Mouse (Mus musculus): ENCODE results near the gene Trpv4. TPM values are rescaled to one million over a fixed set of nuclear protein-coding genes. Genes with fewer than 3 reads are reported as not detected.

Gene Trpv4
- polyA plus RNA-seq, 1 experiment from 2014 or later: 88.3 TPM

DNA sequence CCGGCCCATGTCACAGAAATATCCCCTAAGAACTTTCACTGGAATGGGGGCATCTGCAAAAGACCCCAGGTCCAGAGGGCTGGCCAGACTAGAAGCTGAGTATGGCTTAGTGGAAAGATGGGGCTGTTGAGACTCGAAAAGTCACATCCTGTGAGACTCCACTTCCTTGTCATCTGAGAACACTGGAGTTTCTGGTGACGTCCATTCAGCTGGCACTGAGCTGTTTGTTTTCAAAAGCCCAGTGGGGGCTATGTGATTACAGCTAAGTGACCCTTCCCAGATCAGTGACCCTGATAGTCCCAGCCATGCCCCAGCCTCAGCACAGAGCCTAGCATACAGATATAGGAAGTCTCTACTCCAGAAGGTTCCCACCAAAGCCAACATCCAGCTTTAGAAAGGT is 6.8 kb downstream of the Trpv4 start:
- no peak for DNase-seq (ENCODE audit: low read depth, low spot score)
- no peak for ATAC-seq
- ChIA-PET POLR2A (interaction anchor here (0.8 kb wide), 1 partner anchor 15 kb away, joined by 3 read pairs; no protein-coding TSS in a partner anchor), CTCF (interaction anchor here (0.9 to 5.5 kb wide), 7 partner anchors 9 to 26 kb away, joined by 4 to 23 read pairs (median 8); no protein-coding TSS in a partner anchor)
- H3K27me3 ChIP-seq: no peaks in the 10 kb centered on the region
- in situ Hi-C loops (cut with MboI; ENCODE audit: low pct_unique_long_range_greater_than_20kb): no loop called here
- no peak for TF ChIP-seq CTCF (IDR thresholded peaks at IDR 0.05)

DNA sequence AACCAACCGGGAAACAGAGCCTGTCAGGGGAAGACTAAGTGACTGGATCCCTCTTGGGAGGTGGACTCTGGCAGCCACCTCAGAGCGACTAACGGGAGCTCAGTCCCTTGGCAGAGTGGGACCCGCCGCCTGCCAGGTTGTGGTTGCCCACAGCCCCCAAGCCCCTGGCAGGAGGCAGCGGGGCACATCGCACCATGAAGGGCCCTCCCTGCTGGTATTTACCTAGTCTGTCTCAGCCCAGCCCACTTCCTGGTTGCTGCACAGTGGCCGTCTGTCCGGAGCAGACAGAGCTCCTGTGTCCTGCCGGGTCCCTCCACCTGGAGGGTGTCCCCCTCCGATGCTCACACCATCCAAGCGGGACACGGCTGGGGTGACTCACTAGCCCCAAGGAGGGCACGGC is 7.2 kb downstream of the Trpv4 start:
- in situ Hi-C loops (cut with MboI; ENCODE audit: low pct_unique_long_range_greater_than_20kb): no loop called here
- ChIA-PET POLR2A (interaction anchor here (0.8 kb wide), 1 partner anchor 15 kb away, joined by 3 read pairs; no protein-coding TSS in a partner anchor), CTCF (interaction anchor here (0.9 to 5.5 kb wide), 7 partner anchors 9 to 25 kb away, joined by 4 to 23 read pairs (median 8); no protein-coding TSS in a partner anchor)
- H3K27me3 ChIP-seq: no peaks in the 10 kb centered on the region
- TF ChIP-seq CTCF (IDR thresholded peaks at IDR 0.05): no peak
- DNase-seq (ENCODE audit: low read depth, low spot score): peak; percentile 65
- peak; percentile 24 for ATAC-seq

DNA sequence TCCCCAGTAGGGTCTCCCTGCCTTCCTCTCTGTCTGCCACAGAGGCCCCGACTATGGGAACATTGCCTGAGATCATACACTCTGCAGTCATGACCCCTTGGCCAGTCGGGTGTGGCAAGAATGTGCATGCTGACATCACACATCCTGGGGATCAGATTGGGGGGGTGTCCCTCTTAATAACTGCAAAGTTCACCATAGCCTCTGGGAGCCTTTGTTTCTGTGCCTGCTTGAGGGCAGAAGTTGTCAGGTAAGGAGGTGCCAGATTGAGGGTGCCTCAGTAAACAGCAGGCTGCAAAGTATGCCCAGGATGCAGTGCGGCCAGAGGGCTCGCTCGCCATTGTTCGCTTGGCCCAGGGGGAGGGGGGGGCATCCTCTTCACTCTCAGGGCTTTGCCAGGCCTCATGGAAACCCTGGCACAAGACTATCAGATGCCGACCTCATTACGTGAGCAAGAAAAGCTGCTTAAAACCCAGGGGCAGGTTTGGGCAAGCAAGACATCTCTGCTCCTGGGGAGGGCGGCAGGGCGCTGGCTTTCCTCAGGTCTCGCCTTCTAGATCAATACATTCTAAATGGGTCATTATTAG is 9.4 kb downstream of the Trpv4 start:
- ChIA-PET POLR2A (interaction anchor here (1.3 to 1.9 kb wide), 2 partner anchors 8 to 13 kb away, joined by 4 to 8 read pairs; no protein-coding TSS in a partner anchor), CTCF (interaction anchor here (0.8 kb wide), 1 partner anchor 9 kb away, joined by 4 read pairs; no protein-coding TSS in a partner anchor)
- ATAC-seq: peak; percentile 45
- DNase-seq (ENCODE audit: low read depth, low spot score): peak; percentile 87
- no peak for TF ChIP-seq CTCF (IDR thresholded peaks at IDR 0.05)
- H3K27me3 ChIP-seq: no peaks in the 10 kb centered on the region
- in situ Hi-C loops (cut with MboI; ENCODE audit: low pct_unique_long_range_greater_than_20kb): no loop called here

DNA sequence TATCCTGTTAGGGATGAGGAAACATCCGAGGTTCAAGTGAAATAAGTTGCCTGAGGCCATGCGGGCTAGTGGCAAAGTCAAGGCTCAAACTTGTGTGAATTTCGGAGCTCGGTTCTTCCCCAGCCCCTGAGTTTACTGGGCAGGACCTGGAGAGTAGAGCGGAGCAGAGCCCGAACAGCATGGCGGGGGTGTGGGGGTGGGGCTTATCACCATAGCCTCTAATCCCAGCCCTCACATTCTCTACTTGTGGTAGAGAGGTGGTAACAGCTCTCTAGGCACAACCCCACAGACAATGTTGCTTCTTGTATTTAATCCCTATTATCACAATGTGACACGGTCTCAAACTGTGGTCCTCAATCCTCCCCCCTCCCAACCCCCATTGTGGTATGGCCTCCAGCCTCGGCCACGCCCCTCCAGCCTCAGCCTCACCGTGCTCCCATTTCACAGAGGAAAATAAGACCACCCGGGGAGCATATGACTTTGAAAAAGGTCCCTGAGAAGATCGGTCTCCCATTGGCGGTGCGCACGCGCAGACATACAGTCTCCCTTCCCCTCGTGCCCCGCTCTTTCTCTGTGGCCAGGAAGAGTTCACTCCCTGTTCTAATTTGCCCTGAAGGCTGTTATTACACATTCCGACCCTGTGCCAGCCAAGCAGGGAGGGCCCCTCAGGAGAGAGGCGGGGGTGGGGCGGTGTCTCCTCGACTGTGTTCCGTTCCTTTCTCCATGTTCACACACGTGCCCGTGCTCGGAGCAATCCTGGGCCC is 10.8 kb downstream of the Trpv4 start:
- CTCF ChIA-PET: interaction anchor here (0.8 to 1.2 kb wide), 3 partner anchors 8 to 17 kb away, joined by 3 to 4 read pairs (median 3); no protein-coding TSS in a partner anchor
- no peak for DNase-seq (ENCODE audit: low read depth, low spot score)
- POLR2A ChIA-PET: interaction anchor here (0.8 to 1.3 kb wide), 2 partner anchors 7 to 14 kb away, joined by 3 to 4 read pairs; no protein-coding TSS in a partner anchor
- ATAC-seq: no peak
- in situ Hi-C loops (cut with MboI; ENCODE audit: low pct_unique_long_range_greater_than_20kb): no loop called here
- TF ChIP-seq CTCF (IDR thresholded peaks at IDR 0.05): no peak
- H3K27me3 ChIP-seq: no peaks in the 10 kb centered on the region

DNA sequence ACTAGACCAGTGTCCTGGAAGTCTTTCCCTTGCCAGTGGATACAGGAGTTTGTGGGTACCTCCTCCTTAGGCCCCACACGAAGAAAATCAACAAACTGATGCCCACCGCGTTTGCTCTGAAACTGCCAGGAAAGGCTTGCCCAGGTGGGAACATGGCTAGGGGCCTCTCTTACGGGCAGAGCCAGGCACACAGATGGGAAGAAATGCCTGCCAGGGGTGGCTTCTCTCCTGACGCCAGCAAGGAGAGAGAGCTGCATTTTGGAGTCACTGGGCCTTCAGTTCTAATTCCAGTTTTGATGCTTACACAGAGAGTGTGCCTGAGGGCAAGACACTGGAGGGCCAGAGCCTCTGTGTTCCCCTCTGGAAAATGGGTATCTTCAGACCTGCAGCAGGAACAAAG is 12.3 kb downstream of the Trpv4 start:
- ATAC-seq: no peak
- TF ChIP-seq CTCF (IDR thresholded peaks at IDR 0.05): no peak
- CTCF ChIA-PET: interaction anchor here (1.1 kb wide), 1 partner anchor 19 kb away, joined by 4 read pairs; no protein-coding TSS in a partner anchor
- no peak for DNase-seq (ENCODE audit: low read depth, low spot score)
- H3K27me3 ChIP-seq: no peaks in the 10 kb centered on the region
- in situ Hi-C loops (cut with MboI; ENCODE audit: low pct_unique_long_range_greater_than_20kb): no loop called here
- POLR2A ChIA-PET: no interaction called here

DNA sequence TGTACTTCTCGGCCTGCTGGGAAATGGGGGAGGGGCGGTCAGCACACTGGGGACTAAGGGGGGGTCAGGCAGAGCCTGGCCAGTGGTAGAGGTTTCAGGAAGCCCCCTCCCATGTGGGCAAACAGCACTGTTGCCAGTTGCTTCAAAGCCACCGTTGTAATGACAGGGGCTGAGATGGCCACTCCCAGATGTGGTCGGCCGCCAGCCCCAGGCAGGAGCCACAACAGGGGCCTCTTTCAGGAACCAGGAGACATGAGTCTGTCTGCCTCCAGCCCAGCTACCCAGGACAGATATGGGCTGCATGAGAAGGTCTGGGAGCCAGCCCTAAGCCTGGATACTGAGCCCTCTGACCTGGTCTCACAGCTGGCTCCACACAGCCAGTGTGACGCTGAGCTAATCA is 13.3 kb downstream of the Trpv4 start:
- CTCF ChIA-PET: no interaction called here
- no peak for TF ChIP-seq CTCF (IDR thresholded peaks at IDR 0.05)
- POLR2A ChIA-PET: no interaction called here
- in situ Hi-C loops (cut with MboI; ENCODE audit: low pct_unique_long_range_greater_than_20kb): no loop called here
- no peak for ATAC-seq
- no peaks in the 10 kb centered on the region for H3K27me3 ChIP-seq
- no peak for DNase-seq (ENCODE audit: low read depth, low spot score)

DNA sequence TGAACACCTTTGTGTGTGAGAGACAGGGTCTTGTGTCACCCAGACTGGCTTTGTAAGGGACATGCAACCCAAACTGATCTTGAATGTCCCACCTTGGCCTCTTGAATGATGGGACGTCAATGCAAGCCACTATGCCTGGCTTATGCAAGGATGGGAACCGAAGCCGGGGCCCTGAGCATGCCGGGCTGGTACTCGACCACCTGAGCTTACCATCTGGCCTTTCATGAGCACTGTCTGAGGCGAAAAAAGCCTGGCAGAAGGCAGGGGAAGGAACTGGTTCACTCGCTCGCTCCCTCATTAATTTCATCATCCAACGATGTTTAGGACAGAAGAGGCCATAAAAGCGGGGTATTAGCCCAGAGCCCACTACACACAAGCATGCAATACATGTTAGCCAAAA is 17.4 kb downstream of the Trpv4 start:
- no peak for DNase-seq (ENCODE audit: low read depth, low spot score)
- TF ChIP-seq CTCF (IDR thresholded peaks at IDR 0.05): no peak
- in situ Hi-C loops (cut with MboI; ENCODE audit: low pct_unique_long_range_greater_than_20kb): no loop called here
- CTCF ChIA-PET: interaction anchor here (1.1 to 7.0 kb wide), 3 partner anchors 14 to 25 kb away, joined by 3 to 50 read pairs (median 8); no protein-coding TSS in a partner anchor
- H3K27me3 ChIP-seq: no peaks in the 10 kb centered on the region
- POLR2A ChIA-PET: interaction anchor here (1.2 kb wide), 1 partner anchor 7 kb away, joined by 3 read pairs; no protein-coding TSS in a partner anchor
- ATAC-seq: no peak

DNA sequence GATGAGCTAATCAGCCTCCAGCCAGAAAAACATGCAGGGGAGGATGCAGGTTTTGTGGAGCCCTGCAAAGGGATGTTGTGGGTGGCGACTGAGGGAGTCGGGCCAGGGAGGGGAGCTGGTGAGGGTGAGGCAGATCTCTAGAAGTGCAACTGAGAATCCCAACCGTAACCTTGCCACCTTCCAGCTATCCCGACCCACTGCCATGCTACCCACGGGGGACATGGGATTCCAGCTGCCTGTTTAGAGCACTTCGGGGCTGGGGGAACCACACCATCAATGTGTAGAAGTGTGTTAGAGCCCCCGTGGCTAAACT is 18.6 kb downstream of the Trpv4 start:
- ATAC-seq (peak; percentile 22), DNase-seq (ENCODE audit: low read depth, low spot score) (no peak)
- CTCF ChIA-PET: interaction anchor here (0.7 to 7.0 kb wide), 9 partner anchors 9 to 34 kb away, joined by 3 to 50 read pairs (median 6); no protein-coding TSS in a partner anchor
- no peak for TF ChIP-seq CTCF (IDR thresholded peaks at IDR 0.05)
- H3K27me3 ChIP-seq: no peaks in the 10 kb centered on the region
- in situ Hi-C loops (cut with MboI; ENCODE audit: low pct_unique_long_range_greater_than_20kb): no loop called here
- POLR2A ChIA-PET: interaction anchor here (0.8 to 1.4 kb wide), 6 partner anchors 8 to 30 kb away, joined by 3 read pairs; partner anchors contain the start of gene Trpv4

DNA sequence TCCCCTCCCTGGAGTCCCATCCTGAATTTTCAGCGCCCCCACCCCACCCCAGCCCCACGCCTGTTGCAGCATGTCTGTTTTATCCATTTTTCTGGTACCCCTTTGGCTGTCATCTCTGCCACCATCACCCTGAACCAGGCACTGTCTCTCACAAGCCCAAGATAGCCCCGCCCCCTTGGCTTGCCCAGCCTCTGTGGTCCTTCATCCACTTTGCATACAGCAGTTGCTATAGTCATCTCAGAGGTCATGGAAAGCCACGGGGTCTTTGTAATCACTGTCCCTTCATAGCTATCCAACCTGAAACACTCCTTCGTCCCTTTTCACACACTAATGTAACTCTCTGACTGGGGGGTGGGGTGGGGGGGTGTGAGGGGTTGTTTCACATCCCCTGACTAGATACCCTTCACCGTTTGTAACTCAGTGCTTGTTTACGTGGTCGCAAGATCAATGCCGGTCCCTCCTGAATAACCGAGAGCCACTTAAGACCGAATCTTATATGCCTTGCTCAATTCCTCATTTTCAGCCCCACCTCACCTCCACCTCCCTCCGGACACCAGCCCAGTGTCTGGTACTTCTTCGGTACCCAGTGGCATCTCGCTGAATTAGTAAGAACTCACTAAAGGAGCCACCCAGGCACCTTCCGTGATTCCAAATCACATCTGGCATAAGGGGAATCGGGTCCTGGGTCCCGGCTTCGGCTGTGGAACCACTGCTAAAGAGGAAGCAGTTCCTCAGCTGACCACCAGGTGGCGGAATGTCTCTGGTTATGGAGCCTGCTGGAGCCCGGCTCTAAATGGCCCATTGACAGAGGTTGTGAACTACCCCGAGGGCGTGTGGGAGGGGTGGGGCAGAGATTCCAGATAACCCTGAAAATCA is 19.2 kb downstream of the Trpv4 start:
- no peaks in the 10 kb centered on the region for H3K27me3 ChIP-seq
- in situ Hi-C loops (cut with MboI; ENCODE audit: low pct_unique_long_range_greater_than_20kb): no loop called here
- ATAC-seq (peak; percentile 74), DNase-seq (ENCODE audit: low read depth, low spot score) (peak; percentile 58)
- CTCF ChIA-PET: interaction anchor here (0.7 to 7.0 kb wide), 10 partner anchors 9 to 34 kb away, joined by 3 to 50 read pairs (median 6); no protein-coding TSS in a partner anchor
- POLR2A ChIA-PET: interaction anchor here (0.7 to 1.4 kb wide), 6 partner anchors 14 to 319 kb away, joined by 3 read pairs; partner anchors contain the start of gene Trpv4
- no peak for TF ChIP-seq CTCF (IDR thresholded peaks at IDR 0.05)

DNA sequence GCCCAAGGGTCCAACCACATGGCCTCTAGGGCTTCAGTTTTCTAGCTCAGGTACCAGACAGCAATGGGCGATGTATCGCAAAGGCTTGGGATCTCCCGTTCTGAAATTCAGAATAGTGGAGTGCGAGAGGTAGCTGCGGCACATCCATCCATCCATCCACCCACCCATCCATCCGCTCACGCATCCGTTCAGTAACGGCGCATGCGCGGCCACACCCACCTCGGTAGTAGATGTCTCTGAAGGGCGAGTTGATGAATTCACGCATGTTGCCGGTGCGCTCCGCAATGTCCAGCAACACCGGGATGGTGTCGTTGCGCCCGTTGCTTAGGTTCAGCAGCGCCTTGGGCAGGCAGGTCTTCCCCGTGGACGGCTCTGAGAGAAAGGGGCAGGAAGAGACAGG is 22.1 kb downstream of the Trpv4 start:
- H3K27me3 ChIP-seq: no peaks in the 10 kb centered on the region
- ChIA-PET CTCF (interaction anchor here (1.7 to 7.0 kb wide), 3 partner anchors 10 to 29 kb away, joined by 3 to 50 read pairs (median 10); no protein-coding TSS in a partner anchor), POLR2A (interaction anchor here (1.0 to 1.4 kb wide), 2 partner anchors 15 to 32 kb away, joined by 3 read pairs; no protein-coding TSS in a partner anchor)
- ATAC-seq (no peak), DNase-seq (ENCODE audit: low read depth, low spot score) (no peak)
- in situ Hi-C loops (cut with MboI; ENCODE audit: low pct_unique_long_range_greater_than_20kb): no loop called here
- no peak for TF ChIP-seq CTCF (IDR thresholded peaks at IDR 0.05)
